Mouse (Mus musculus): ENCODE measurements around the gene Lrrc8d. TPM values are rescaled to one million over a fixed set of nuclear protein-coding genes. Genes with fewer than 3 reads are reported as not detected.
A peak's percentile ranks its signal among the peaks of the same experiment; 100 is the strongest.

Gene Lrrc8d
- polyA plus RNA-seq, 1 experiment from 2014 or later = 11.6 TPM

DNA sequence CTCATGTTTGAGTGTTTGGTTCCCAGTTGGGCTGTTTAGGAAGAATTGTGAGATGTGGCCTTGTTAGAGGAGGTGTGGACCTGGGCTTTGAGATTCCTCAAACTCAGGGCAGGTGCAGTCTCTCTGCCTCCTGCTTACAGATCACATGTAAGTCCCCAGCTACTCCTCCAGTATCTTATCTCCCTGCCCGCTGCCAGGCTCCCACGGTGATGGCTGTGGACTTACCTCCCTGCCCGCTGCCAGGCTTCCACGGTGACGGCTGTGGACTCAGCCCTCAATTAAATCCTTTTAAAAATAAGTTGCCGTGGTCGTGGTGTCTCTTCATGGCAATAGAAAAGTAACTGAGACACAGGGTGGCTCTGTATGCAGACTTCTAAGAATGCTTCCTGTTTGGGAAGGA, 173.1 kb downstream of the Lrrc8d start:
- Histone ChIP-seq H3K4me3 (ENCODE audit: low read depth, low read length) (no peak overlapping the region), H3K4me1 (ENCODE audit: insufficient read depth) (peaks cover 22% of the 10 kb centered on the region), H3K27ac (ENCODE audit: low read depth) (no peak overlapping the region), H3K9ac (replicated peaks) (no peak overlapping the region), H3K9me3 (ENCODE audit: low read length) (no peaks in the 10 kb centered on the region), H3K27me3 (ENCODE audit: insufficient read depth, low read length) (no peaks in the 10 kb centered on the region), H3K4me2 (ENCODE audit: low read depth, low read length) (no peak overlapping the region), H3K36me3 (replicated peaks; ENCODE audit: insufficient read depth, low read length) (no peaks in the 10 kb centered on the region)
- DNase-seq (no peak), ATAC-seq (no peak)
- WGBS (ENCODE audit: insufficient replicate concordance) = 35% methylated on average over 7 of the region's 7 CpGs
- no peak for TF ChIP-seq CTCF (IDR thresholded peaks at IDR 0.05; ENCODE audit: low read depth)
- TF ChIP-seq EP300 (IDR thresholded peaks at IDR 0.05; ENCODE audit: low read depth) = no peak

DNA sequence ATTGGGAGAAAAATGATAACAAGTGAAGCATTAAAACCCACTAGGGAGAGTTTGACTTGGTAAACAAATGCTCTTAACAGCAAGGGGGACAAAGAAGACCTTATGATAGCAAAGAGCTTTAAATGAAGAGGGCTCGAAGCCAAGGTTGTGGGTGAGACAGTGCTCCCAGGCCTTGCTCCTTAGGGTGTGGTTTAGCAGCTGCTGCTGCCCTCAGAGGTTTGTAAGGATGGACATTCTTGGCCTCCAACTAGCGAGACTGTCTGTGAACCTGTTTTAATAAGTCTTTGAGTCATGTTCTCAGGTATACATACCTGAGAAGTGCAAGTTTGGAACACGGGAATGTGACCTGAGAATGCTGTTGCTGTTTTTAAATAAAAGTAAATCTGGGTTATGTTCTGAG, 174.0 kb downstream of the Lrrc8d start:
- Histone ChIP-seq H3K9me3 (ENCODE audit: low read length) (no peaks in the 10 kb centered on the region), H3K4me2 (ENCODE audit: low read depth, low read length) (no peak overlapping the region), H3K4me1 (ENCODE audit: insufficient read depth) (peaks cover 29% of the 10 kb centered on the region), H3K9ac (replicated peaks) (no peak overlapping the region), H3K27me3 (ENCODE audit: insufficient read depth, low read length) (no peaks in the 10 kb centered on the region), H3K4me3 (ENCODE audit: low read depth, low read length) (no peak overlapping the region), H3K27ac (ENCODE audit: low read depth) (no peak overlapping the region), H3K36me3 (replicated peaks; ENCODE audit: insufficient read depth, low read length) (no peaks in the 10 kb centered on the region)
- ATAC-seq (no peak), DNase-seq (no peak)
- no peak for TF ChIP-seq CTCF (IDR thresholded peaks at IDR 0.05; ENCODE audit: low read depth)
- no peak for TF ChIP-seq EP300 (IDR thresholded peaks at IDR 0.05; ENCODE audit: low read depth)
- 61% methylated on average over 3 of the region's 3 CpGs for WGBS (ENCODE audit: insufficient replicate concordance)

DNA sequence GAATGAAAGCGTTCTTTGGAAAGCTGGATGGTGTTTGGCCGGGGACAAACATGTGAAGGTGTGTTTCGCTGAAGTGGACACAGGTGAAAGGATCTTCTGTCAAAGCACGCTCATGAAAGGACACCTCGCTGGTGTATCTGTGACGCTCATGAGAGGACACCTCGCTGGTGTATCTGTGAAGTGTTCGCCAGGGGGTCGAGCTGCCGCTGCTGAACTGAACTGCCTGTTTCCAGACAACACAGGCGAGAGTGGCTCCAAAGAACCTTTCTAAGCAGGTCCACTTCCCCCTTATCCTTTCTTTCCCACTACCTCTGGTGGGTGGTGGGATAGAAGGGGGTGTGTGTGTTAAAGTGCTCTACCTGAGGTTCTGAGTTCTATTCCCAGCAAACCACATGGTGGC, 174.7 kb downstream of the Lrrc8d start:
- Histone ChIP-seq H3K4me2 (ENCODE audit: low read depth, low read length) (no peak overlapping the region), H3K27ac (ENCODE audit: low read depth) (no peak overlapping the region), H3K36me3 (replicated peaks; ENCODE audit: insufficient read depth, low read length) (no peaks in the 10 kb centered on the region), H3K4me1 (ENCODE audit: insufficient read depth) (peaks cover 30% of the 10 kb centered on the region), H3K9ac (replicated peaks) (no peak overlapping the region), H3K27me3 (ENCODE audit: insufficient read depth, low read length) (no peaks in the 10 kb centered on the region), H3K4me3 (ENCODE audit: low read depth, low read length) (no peak overlapping the region), H3K9me3 (ENCODE audit: low read length) (no peaks in the 10 kb centered on the region)
- ATAC-seq = no peak
- no peak for TF ChIP-seq CTCF (IDR thresholded peaks at IDR 0.05; ENCODE audit: low read depth)
- TF ChIP-seq EP300 (IDR thresholded peaks at IDR 0.05; ENCODE audit: low read depth) = no peak
- no peak for DNase-seq
- WGBS (ENCODE audit: insufficient replicate concordance) = 93% methylated on average over 11 of the region's 11 CpGs

DNA sequence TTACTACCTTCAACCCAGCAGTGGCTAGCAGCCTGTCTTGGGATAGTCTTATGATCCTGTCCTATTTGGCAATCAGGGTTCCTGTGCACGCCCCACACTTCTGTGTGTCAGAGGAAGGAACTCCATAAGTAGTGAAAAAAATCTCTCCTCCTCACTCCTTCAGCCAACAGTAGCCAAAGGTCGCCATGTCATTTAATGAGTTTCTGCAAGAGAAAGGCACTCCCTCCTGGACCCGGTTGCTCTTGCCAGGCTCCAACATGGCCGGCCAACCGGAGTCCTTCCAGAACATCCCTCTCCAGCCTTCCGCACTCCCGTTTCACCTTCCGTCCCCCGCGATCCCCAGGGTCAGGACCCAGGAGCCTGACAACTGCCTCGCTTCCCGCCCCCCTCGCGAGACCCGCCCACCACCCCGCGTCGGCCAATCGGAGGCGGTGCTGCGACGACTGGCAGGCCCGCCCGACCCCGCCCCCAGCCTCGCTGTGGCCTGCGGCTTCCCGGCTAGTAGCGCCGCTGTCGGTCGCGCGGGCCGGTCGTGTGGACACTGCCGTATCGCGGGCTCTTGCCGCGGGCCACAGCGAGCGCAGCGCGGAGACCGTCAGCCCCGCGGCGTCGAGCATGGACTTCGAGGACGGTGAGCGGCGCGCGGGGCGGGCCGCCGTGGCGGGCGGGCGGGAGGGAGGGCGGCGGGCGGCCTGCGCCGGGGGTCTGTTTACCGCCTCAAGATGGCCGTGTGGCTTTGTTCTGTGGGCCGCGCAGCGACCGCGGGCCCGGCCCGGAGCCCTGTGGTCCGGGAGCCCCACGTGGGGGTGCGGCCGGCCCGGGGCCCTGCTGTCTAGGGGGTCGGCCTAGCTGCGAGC, 176.5 kb downstream of the Lrrc8d start, which contains the start of gene Zfp326:
Zfp326 (plus strand) TSS at position 498 of the 857 bp plus-strand sequence.
- H3K4me2 ChIP-seq (ENCODE audit: low read depth, low read length) = peak within 1 kb of the TSS; percentile 74
- peak within 1 kb of the TSS; percentile 73 for H3K4me3 ChIP-seq (ENCODE audit: low read depth, low read length)
- peak; percentile 97 for DNase-seq
- peak; percentile 98 for ATAC-seq
- no peaks in the 10 kb centered on the region for H3K36me3 ChIP-seq (replicated peaks; ENCODE audit: insufficient read depth, low read length)
- no peaks in the 10 kb centered on the region for H3K27me3 ChIP-seq (ENCODE audit: insufficient read depth, low read length)
- TF ChIP-seq CTCF (IDR thresholded peaks at IDR 0.05; ENCODE audit: low read depth) = no peak; the same call in 1 of the 2 replicates
- TF ChIP-seq EP300 (IDR thresholded peaks at IDR 0.05; ENCODE audit: low read depth) = no peak
- H3K4me1 ChIP-seq (ENCODE audit: insufficient read depth) = peaks cover 31% of the 10 kb centered on the region
- H3K9ac ChIP-seq (replicated peaks) = peak within 1 kb of the TSS; percentile 87
- H3K9me3 ChIP-seq (ENCODE audit: low read length) = no peaks in the 10 kb centered on the region
- WGBS (ENCODE audit: insufficient replicate concordance) = under 1% methylated on average over 53 of the region's 83 CpGs
- peak within 1 kb of the TSS; percentile 89 for H3K27ac ChIP-seq (ENCODE audit: low read depth)

DNA sequence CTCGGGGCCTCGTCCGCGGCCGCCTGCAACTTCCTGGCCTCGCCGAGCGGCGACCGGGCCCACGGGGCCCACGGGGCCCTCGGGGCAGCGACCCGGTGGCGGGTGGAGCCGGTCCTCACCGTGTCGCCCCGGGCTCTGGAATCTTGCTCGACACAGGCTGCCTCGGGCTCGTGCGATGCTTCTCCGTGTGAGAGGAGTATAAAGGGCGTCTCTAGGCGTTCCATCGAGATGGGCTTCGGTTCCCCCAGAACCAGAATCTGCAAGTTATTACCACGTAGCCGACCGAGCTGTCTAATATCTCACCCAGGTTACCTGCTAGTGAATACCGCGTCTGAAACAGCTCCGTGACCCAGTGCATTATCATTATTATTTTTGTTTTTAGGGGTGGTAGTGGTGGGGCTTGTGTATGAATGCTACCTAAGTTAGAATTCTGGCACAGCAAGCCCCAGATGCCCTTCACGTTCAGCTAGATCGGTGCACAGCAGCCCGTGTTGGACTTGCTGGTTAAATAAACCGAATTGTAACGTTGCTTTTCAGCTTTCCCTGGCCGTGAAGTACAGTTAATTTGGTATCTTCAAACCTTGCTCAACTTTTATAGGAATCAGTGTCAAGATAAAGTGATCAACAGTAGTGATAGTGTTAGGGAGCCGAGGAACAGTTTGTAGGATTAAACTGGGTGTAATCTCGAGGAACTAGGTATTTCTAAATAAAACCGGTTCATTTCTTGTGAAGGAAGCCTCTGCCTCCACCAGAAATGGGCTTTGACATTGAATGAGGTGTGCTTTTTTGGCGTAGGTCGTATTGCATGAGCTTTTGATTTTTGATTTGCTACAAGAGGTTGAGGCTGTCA, 177.4 kb downstream of the Lrrc8d start:
- 2% methylated on average over 41 of the region's 46 CpGs for WGBS (ENCODE audit: insufficient replicate concordance)
- peak overlapping the region; percentile 89 for H3K27ac ChIP-seq (ENCODE audit: low read depth)
- H3K36me3 ChIP-seq (replicated peaks; ENCODE audit: insufficient read depth, low read length) = no peaks in the 10 kb centered on the region; the same call in 1 of the 2 replicates
- H3K4me2 ChIP-seq (ENCODE audit: low read depth, low read length) = peak overlapping the region; percentile 74
- no peaks in the 10 kb centered on the region for H3K9me3 ChIP-seq (ENCODE audit: low read length)
- ATAC-seq = peak; percentile 53; the same call in 1 of the 2 replicates
- DNase-seq = no peak
- peak overlapping the region; percentile 73 for H3K4me3 ChIP-seq (ENCODE audit: low read depth, low read length)
- TF ChIP-seq CTCF (IDR thresholded peaks at IDR 0.05; ENCODE audit: low read depth) (no peak), EP300 (IDR thresholded peaks at IDR 0.05; ENCODE audit: low read depth) (no peak)
- H3K9ac ChIP-seq (replicated peaks) = peak overlapping the region; percentile 87
- H3K4me1 ChIP-seq (ENCODE audit: insufficient read depth) = peaks cover 31% of the 10 kb centered on the region
- H3K27me3 ChIP-seq (ENCODE audit: insufficient read depth, low read length) = no peaks in the 10 kb centered on the region

Other genes starting within 250 kb of the Lrrc8d start
- gene Lrrc8c, start 180.6 kb upstream of the Lrrc8d start, polyA plus RNA-seq (2015; fragmentation: Nextera tagmentation; extraction: Ambion mirVana) = 8.3 and 9.8 TPM in 2 replicates
- 8.9 and 9.0 TPM in 2 replicates for gene Zfp326, start 176.6 kb downstream of the Lrrc8d start, polyA plus RNA-seq (2015; fragmentation: Nextera tagmentation; extraction: Ambion mirVana)

Measured in liver, postnatal 0 days (tissue).